Mouse (Mus musculus): ENCODE data around the gene Spdye4b.
A peak's percentile ranks its signal among the peaks of the same experiment; 100 is the strongest.
"Not testable (repeated sequence)": the region's sequence is repeated elsewhere in the genome, so short reads cannot be mapped to it uniquely, and the experiment has no call there.

Spdye4b gene

GRCm38 (mm10) chr5:143180255-143181076 is at the start of gene Spdye4b, which contains the start of gene Rbak:
Spdye4b (plus strand) TSS chr5:143181017.
Rbak (minus strand) TSS chr5:143180775.
- peak; percentile 91 for DNase-seq

GRCm38 (mm10) chr5:143132935-143133514 is 47.8 kb upstream of the Spdye4b start:
- DNase-seq: peak; percentile 64

GRCm38 (mm10) chr5:143134216-143135010 is 46.4 kb upstream of the Spdye4b start:
- DNase-seq: not testable (repeated sequence)

- DNase-seq: no peak
Measured at GRCm38 (mm10) chr5:143135042-143135441, 45.8 kb upstream of the Spdye4b start.

- DNase-seq: no peak
Measured at GRCm38 (mm10) chr5:143137580-143137979, 43.2 kb upstream of the Spdye4b start.

GRCm38 (mm10) chr5:143147481-143147880 is 33.3 kb upstream of the Spdye4b start, which contains the start of gene Olfr718-ps1:
Olfr718-ps1 (minus strand) TSS chr5:143147581.
- no peak for DNase-seq

GRCm38 (mm10) chr5:143148661-143149060 is 32.2 kb upstream of the Spdye4b start:
- DNase-seq: no peak

- DNase-seq: no peak
Measured at GRCm38 (mm10) chr5:143149536-143149935, 31.3 kb upstream of the Spdye4b start.

- DNase-seq: no peak
Measured at GRCm38 (mm10) chr5:143150044-143150443, 30.8 kb upstream of the Spdye4b start.

GRCm38 (mm10) chr5:143153756-143154155 is 27.1 kb upstream of the Spdye4b start:
- no peak for DNase-seq

GRCm38 (mm10) chr5:143155534-143155933 is 25.3 kb upstream of the Spdye4b start:
- no peak for DNase-seq

GRCm38 (mm10) chr5:143165508-143166070 is 15.2 kb upstream of the Spdye4b start:
- DNase-seq: no peak

GRCm38 (mm10) chr5:143175970-143176369 is 4.8 kb upstream of the Spdye4b start:
- no peak for DNase-seq

GRCm38 (mm10) chr5:143177541-143178200 is 3.1 kb upstream of the Spdye4b start:
- DNase-seq: no peak

GRCm38 (mm10) chr5:143179179-143179578 is 1.6 kb upstream of the Spdye4b start:
- peak; percentile 12 for DNase-seq

GRCm38 (mm10) chr5:143188014-143188413 is 7.2 kb downstream of the Spdye4b start:
- DNase-seq: not testable (repeated sequence)

- no peak for DNase-seq
Measured at GRCm38 (mm10) chr5:143192806-143193205, 12.0 kb downstream of the Spdye4b start.

GRCm38 (mm10) chr5:143194747-143195146 is 13.9 kb downstream of the Spdye4b start:
- DNase-seq: not testable (repeated sequence)

- no peak for DNase-seq
Measured at GRCm38 (mm10) chr5:143195166-143195565, 14.3 kb downstream of the Spdye4b start.

- DNase-seq: no peak
Measured at GRCm38 (mm10) chr5:143196506-143196905, 15.7 kb downstream of the Spdye4b start.

- DNase-seq: peak; percentile 12
Measured at GRCm38 (mm10) chr5:143205015-143205414, 24.2 kb downstream of the Spdye4b start.

GRCm38 (mm10) chr5:143213832-143214231 is 33.0 kb downstream of the Spdye4b start:
- DNase-seq: no peak
